Mouse (Mus musculus): Measurements from ENCODE around the gene Mlst8.
"Not testable (repeated sequence)": the region's sequence is repeated elsewhere in the genome, so short reads cannot be mapped to it uniquely, and the experiment has no call there.

Mlst8 gene

GRCm38 (mm10) chr17:24429201-24429983 lies 49.5 kb downstream of the Mlst8 start:
- TF ChIP-seq POU5F1 (IDR thresholded peaks at IDR 0.05; ENCODE audit: borderline replicate concordance, low read length), result no peak
- TF ChIP-seq CTCF (conservative IDR thresholded peaks at IDR 0.05; ENCODE audit: low read length), result no peak
- no peak for TF ChIP-seq NANOG (IDR thresholded peaks at IDR 0.05; ENCODE audit: borderline replicate concordance, low read length)
- Histone ChIP-seq H3K27me3 (ENCODE audit: insufficient read depth, low read length) (no peaks in the 10 kb centered on the region), H3K9me3 (ENCODE audit: low read length) (no peaks in the 10 kb centered on the region), H3K36me3 (ENCODE audit: insufficient read depth, low read length) (peaks cover 40% of the 10 kb centered on the region), H3K4me3 (replicated peaks; ENCODE audit: low read length) (no peak overlapping the region), H3K4me1 (replicated peaks; ENCODE audit: low read depth, low read length) (peaks cover 39% of the 10 kb centered on the region)

GRCm38 (mm10) chr17:24427170-24427557 lies 51.7 kb downstream of the Mlst8 start:
- Histone ChIP-seq H3K9me3 (ENCODE audit: low read length) (no peaks in the 10 kb centered on the region), H3K4me3 (replicated peaks; ENCODE audit: low read length) (peak overlapping the region; percentile 85), H3K36me3 (ENCODE audit: insufficient read depth, low read length) (peaks cover 46% of the 10 kb centered on the region), H3K4me1 (replicated peaks; ENCODE audit: low read depth, low read length) (peaks cover 49% of the 10 kb centered on the region), H3K27me3 (ENCODE audit: insufficient read depth, low read length) (no peaks in the 10 kb centered on the region)
- no peak for TF ChIP-seq POU5F1 (IDR thresholded peaks at IDR 0.05; ENCODE audit: borderline replicate concordance, low read length)
- TF ChIP-seq NANOG (IDR thresholded peaks at IDR 0.05; ENCODE audit: borderline replicate concordance, low read length), result no peak
- no peak for TF ChIP-seq CTCF (conservative IDR thresholded peaks at IDR 0.05; ENCODE audit: low read length)

- H3K9me3 ChIP-seq (ENCODE audit: low read length), result no peaks in the 10 kb centered on the region
- TF ChIP-seq POU5F1 (IDR thresholded peaks at IDR 0.05; ENCODE audit: borderline replicate concordance, low read length) (no peak), NANOG (IDR thresholded peaks at IDR 0.05; ENCODE audit: borderline replicate concordance, low read length) (no peak), CTCF (conservative IDR thresholded peaks at IDR 0.05; ENCODE audit: low read length) (no peak)
- H3K36me3 ChIP-seq (ENCODE audit: insufficient read depth, low read length), result peaks cover 51% of the 10 kb centered on the region
- peaks cover 52% of the 10 kb centered on the region for H3K4me1 ChIP-seq (replicated peaks; ENCODE audit: low read depth, low read length)
- no peaks in the 10 kb centered on the region for H3K27me3 ChIP-seq (ENCODE audit: insufficient read depth, low read length)
- peak within 1 kb of the TSS; percentile 85 for H3K4me3 ChIP-seq (replicated peaks; ENCODE audit: low read length)
Observed at GRCm38 (mm10) chr17:24426471-24427169, 52.3 kb downstream of the Mlst8 start, which contains the start of gene Eci1. TSS of gene Eci1 (plus strand) at chr17:24426641.

- TF ChIP-seq NANOG (IDR thresholded peaks at IDR 0.05; ENCODE audit: borderline replicate concordance, low read length) (no peak), CTCF (conservative IDR thresholded peaks at IDR 0.05; ENCODE audit: low read length) (no peak), POU5F1 (IDR thresholded peaks at IDR 0.05; ENCODE audit: borderline replicate concordance, low read length) (no peak)
- H3K4me1 ChIP-seq (replicated peaks; ENCODE audit: low read depth, low read length), result peaks cover 57% of the 10 kb centered on the region
- no peaks in the 10 kb centered on the region for H3K27me3 ChIP-seq (ENCODE audit: insufficient read depth, low read length)
Observed at GRCm38 (mm10) chr17:24425905-24426304, 53.0 kb downstream of the Mlst8 start.

GRCm38 (mm10) chr17:24425326-24425725 lies 53.6 kb downstream of the Mlst8 start:
- Histone ChIP-seq H3K36me3 (ENCODE audit: insufficient read depth, low read length) (peaks cover 62% of the 10 kb centered on the region), H3K4me1 (replicated peaks; ENCODE audit: low read depth, low read length) (peaks cover 53% of the 10 kb centered on the region)
- not testable (repeated sequence) for H3K4me3 ChIP-seq (replicated peaks; ENCODE audit: low read length); H3K9me3 ChIP-seq (ENCODE audit: low read length); H3K27me3 ChIP-seq (ENCODE audit: insufficient read depth, low read length)

More at GRCm38 (mm10) chr17:24425905-24426304, 53.0 kb downstream of the Mlst8 start:
- H3K4me3 ChIP-seq (replicated peaks; ENCODE audit: low read length), result peak overlapping the region; percentile 85; the same call in 1 of the 2 replicates
- no peaks in the 10 kb centered on the region for H3K9me3 ChIP-seq (ENCODE audit: low read length)
- H3K36me3 ChIP-seq (ENCODE audit: insufficient read depth, low read length), result peaks cover 58% of the 10 kb centered on the region

- Histone ChIP-seq H3K9me3 (ENCODE audit: low read length) (no peaks in the 10 kb centered on the region), H3K27me3 (ENCODE audit: insufficient read depth, low read length) (no peaks in the 10 kb centered on the region), H3K4me3 (replicated peaks; ENCODE audit: low read length) (no peak overlapping the region), H3K36me3 (ENCODE audit: insufficient read depth, low read length) (peaks cover 62% of the 10 kb centered on the region), H3K4me1 (replicated peaks; ENCODE audit: low read depth, low read length) (peaks cover 53% of the 10 kb centered on the region)
- TF ChIP-seq NANOG (IDR thresholded peaks at IDR 0.05; ENCODE audit: borderline replicate concordance, low read length), result no peak
- no peak for TF ChIP-seq POU5F1 (IDR thresholded peaks at IDR 0.05; ENCODE audit: borderline replicate concordance, low read length)
- no peak for TF ChIP-seq CTCF (conservative IDR thresholded peaks at IDR 0.05; ENCODE audit: low read length)
Observed at GRCm38 (mm10) chr17:24424489-24424888, 54.4 kb downstream of the Mlst8 start.
